8 mouse cellular contexts compared by ENCODE assay signal in genomic region chr11:84513171-84514116, GRCm38 (mm10). TPM values are rescaled to one million over a fixed set of nuclear protein-coding genes. Genes with fewer than 3 reads are reported as not detected.
DNase-seq lines count a peak whose midpoint lies in the region; ATAC-seq and TF ChIP-seq lines count a peak whose summit lies in the region.

Gene Aatf, minus strand, starts transcription at chr11:84513522.

- H3K27me3 ChIP-seq in Patski: peaks cover 9% of the 10 kb centered on the region
- H3K27me3 ChIP-seq in hindbrain, embryonic 13.5 days: peaks cover 32% of the 10 kb centered on the region

- in situ Hi-C loops in Patski (cut with MboI; ENCODE audit: low pct_unique_long_range_greater_than_20kb): no loop called here

- ATAC-seq in Patski: peak; percentile 92
- peak; percentile 97 for ATAC-seq in hindbrain, embryonic 13.5 days (ENCODE audit: low FRiP score)

- POLR2A ChIA-PET in Patski (lab: Charles Lee): interaction anchor here (0.5 to 1.1 kb wide), 5 partner anchors 16 to 437 kb away, joined by 3 to 4 read pairs (median 3); no protein-coding TSS in a partner anchor

- peak within 1 kb of the TSS; percentile 86 for H3K9ac ChIP-seq in hindbrain, embryonic 13.5 days

- peak within 1 kb of the TSS; percentile 94 for H3K27ac ChIP-seq in hindbrain, embryonic 13.5 days

- TF ChIP-seq CTCF in Patski (IDR thresholded peaks at IDR 0.05): no peak

- H3K4me2 ChIP-seq in hindbrain, embryonic 13.5 days: peak within 1 kb of the TSS; percentile 93

- CTCF ChIA-PET in Patski (lab: Charles Lee): no interaction called here

- peak; percentile 64 for DNase-seq in Patski (ENCODE audit: low read depth, low spot score)
- DNase-seq in cerebellum, postnatal 14 days: peak; percentile 98 to 99
- DNase-seq in frontal cortex, postnatal 14 days (ENCODE audit: low spot score in 2 of 2): peak; percentile 90 to 94
- DNase-seq in layer of hippocampus, postnatal 25 days (ENCODE audit: extremely low spot score in 1 of 2, low spot score in 1 of 2): peak; percentile 89
- peak; percentile 95 for DNase-seq in lung, postnatal 25 days (ENCODE audit: low spot score)
- DNase-seq in retina, embryonic 14.5 days (ENCODE audit: low spot score): peak; percentile 98
- peak; percentile 98 for DNase-seq in thymus, postnatal 4 days

- WGBS in hindbrain, embryonic 13.5 days: under 1% methylated on average over 80 of the region's 80 CpGs

- H3K4me1 ChIP-seq in hindbrain, embryonic 13.5 days (replicated peaks): peaks cover 38% of the 10 kb centered on the region

- H3K36me3 ChIP-seq in hindbrain, embryonic 13.5 days: peaks cover 9% of the 10 kb centered on the region

- peak within 1 kb of the TSS; percentile 73 for H3K4me3 ChIP-seq in hindbrain, embryonic 13.5 days

- no peaks in the 10 kb centered on the region for H3K9me3 ChIP-seq in hindbrain, embryonic 13.5 days

RNA-seq across cellular contexts. Expression of gene Aatf, which starts in this region (rescaled TPM):
- 40.9 TPM for polyA plus RNA-seq in Patski (2021)
- polyA plus RNA-seq in hindbrain, embryonic 13.5 days (2015; fragmentation: Nextera tagmentation; extraction: Ambion mirVana): 56.9 and 57.4 TPM in 2 replicates
- 10 to 100 TPM; 20.1 to 21.9 TPM for total RNA-seq in layer of hippocampus, postnatal 25 days (2021)

Comparison
In these comparisons a context has a peak if more than half of its experiments do, and no peak if none do; other contexts are left out.
1. Peak in every context shown above with its lines: DNase-seq, ATAC-seq, H3K4me3 ChIP-seq and H3K27ac ChIP-seq.